Mouse (Mus musculus) midbrain, embryonic 12.5 days (tissue): ENCODE results near the gene Atf3. TPM values are rescaled to one million over a fixed set of nuclear protein-coding genes. Genes with fewer than 3 reads are reported as not detected.
A peak's percentile ranks its signal among the peaks of the same experiment; 100 is the strongest.

Experiments
- ATAC-seq: fragments of 200-750 bp; cut with Nextera tagmentation; 2 replicates; pipeline ENCODE4 v1.8.0; 2017; ENCODE audit warnings: low read depth, moderate TSS enrichment, moderate library complexity; ENCODE audit not compliant: low FRiP score
- H3K27ac ChIP-seq: fragments of 300-500 bp; sonication (generic); replicated peaks from 2 replicates; pipeline ENCODE4 v1.5.1; 2016; ENCODE audit warnings: mild to moderate bottlenecking
- H3K27me3 ChIP-seq: fragments of 300-500 bp; sonication (generic); 2 replicates; pipeline ENCODE4 v1.6.1; 2016; ENCODE audit warnings: mild to moderate bottlenecking
- H3K36me3 ChIP-seq: fragments of 300-500 bp; sonication (generic); 2 replicates; pipeline ENCODE4 v1.6.1; 2016
- H3K4me1 ChIP-seq: fragments of 300-500 bp; sonication (generic); 2 replicates; pipeline ENCODE4 v1.6.1; 2016
- H3K4me2 ChIP-seq: fragments of 300-500 bp; sonication (generic); replicated peaks from 2 replicates; pipeline ENCODE4 v1.6.1; 2016; ENCODE audit warnings: mild to moderate bottlenecking, moderate library complexity
- H3K4me3 ChIP-seq: fragments of 300-500 bp; sonication (generic); 2 replicates; pipeline ENCODE4 v1.5.1; 2016; ENCODE audit warnings: mild to moderate bottlenecking
- H3K9ac ChIP-seq: fragments of 300-500 bp; sonication (generic); replicated peaks from 2 replicates; pipeline ENCODE4 v1.6.1; 2016; ENCODE audit warnings: mild to moderate bottlenecking, moderate library complexity
- H3K9me3 ChIP-seq: fragments of 300-500 bp; sonication (generic); 2 replicates; pipeline ENCODE4 v1.6.1; 2016; ENCODE audit warnings: mild to moderate bottlenecking
- WGBS: fragments of 180-500 bp; shearing (Covaris S2); methylation state at CpG from one replicate; pipeline ENCODE4 v1.1.7; 2016; 5-methylcytosine and 5-hydroxymethylcytosine counted together
- polyA plus RNA-seq: library from polyadenylated mRNA; unstranded; fragments of >200 nt; fragmentation: Nextera tagmentation; extraction: Ambion mirVana; gene quantifications from 2 replicates; pipeline ENCODE4 v1.2.1, GENCODE M21; 2016

The Atf3 gene
- polyA plus RNA-seq, 1 experiment from 2014 or later = 1.5 TPM

DNA sequence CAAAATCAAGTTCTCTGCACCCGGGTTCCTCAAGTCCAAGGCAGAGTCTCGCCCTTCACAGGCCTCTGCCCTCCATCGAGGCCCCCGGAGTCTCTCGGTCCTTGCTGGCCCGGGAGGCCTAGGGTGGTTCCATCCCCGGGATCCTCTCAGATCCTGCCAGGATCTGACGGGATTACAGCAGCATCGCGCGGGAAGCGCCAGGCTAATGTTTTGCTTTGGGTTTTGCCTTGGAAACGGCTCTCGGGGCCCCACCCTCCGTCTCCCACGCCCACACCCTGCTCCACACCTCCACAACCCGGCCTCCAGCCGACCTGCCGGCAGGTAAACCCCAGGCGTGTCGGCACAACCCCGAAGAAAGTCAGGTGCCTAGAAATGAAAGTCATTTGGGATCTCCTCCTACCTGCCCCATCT lies 33.0 kb downstream of the Atf3 start:
- no peak overlapping the region; the same call in 1 of the 2 replicates for H3K9ac ChIP-seq
- no peak overlapping the region for H3K27ac ChIP-seq

DNA sequence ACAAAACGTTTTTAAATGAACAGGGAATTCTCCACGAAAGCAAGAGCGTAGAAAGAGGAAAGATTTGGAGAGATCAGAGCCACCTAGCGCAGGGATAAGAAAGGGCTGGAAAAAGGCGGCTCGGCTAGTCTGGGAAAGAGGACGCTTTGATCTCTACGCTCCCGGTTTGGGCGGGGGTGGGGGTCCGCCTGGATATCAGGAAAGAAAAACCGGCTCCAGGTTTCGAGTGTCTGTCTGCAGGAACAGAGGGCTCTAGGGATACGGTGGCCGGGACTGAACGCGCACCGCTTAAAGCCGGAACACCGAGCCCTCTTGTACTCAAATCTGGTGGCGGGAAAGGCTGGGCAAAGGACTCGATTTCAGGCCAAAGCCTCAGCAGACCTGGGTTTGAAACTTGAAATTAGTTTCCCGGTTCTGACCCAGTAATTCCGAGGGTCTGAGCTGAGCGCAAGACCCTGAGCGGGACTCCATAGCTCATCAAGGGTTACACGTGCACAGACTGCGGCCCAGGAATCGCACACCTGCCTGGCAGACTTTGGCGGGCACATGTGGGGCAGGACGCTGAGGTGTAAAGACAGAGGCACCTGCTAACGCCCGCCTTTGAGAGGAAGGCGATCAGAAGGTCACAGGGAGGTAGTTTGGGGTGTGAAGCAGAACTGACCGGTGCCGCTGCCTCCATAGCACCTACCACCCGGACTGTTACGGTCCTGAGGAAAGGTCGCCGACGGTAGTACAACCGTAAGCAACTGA lies 33.6 kb downstream of the Atf3 start:
- Histone ChIP-seq H3K36me3 (no peaks in the 10 kb centered on the region), H3K4me2 (peak overlapping the region; percentile 97), H3K9ac (no peak overlapping the region; the same call in 1 of the 2 replicates), H3K27me3 (peaks cover 93% of the 10 kb centered on the region), H3K4me3 (peak overlapping the region; percentile 51), H3K9me3 (no peaks in the 10 kb centered on the region), H3K27ac (no peak overlapping the region), H3K4me1 (peaks cover 48% of the 10 kb centered on the region)
- WGBS = under 1% methylated on average over 42 of the region's 42 CpGs
- ATAC-seq = no peak

More for the DNA sequence above, 33.0 kb downstream of the Atf3 start:
- H3K9me3 ChIP-seq = no peaks in the 10 kb centered on the region
- H3K36me3 ChIP-seq = no peaks in the 10 kb centered on the region
- peaks cover 52% of the 10 kb centered on the region for H3K4me1 ChIP-seq
- H3K27me3 ChIP-seq = peaks cover 91% of the 10 kb centered on the region
- peak overlapping the region; percentile 51 for H3K4me3 ChIP-seq
- no peak for ATAC-seq
- under 1% methylated on average over 22 of the region's 22 CpGs for WGBS
- H3K4me2 ChIP-seq = peak overlapping the region; percentile 97

DNA sequence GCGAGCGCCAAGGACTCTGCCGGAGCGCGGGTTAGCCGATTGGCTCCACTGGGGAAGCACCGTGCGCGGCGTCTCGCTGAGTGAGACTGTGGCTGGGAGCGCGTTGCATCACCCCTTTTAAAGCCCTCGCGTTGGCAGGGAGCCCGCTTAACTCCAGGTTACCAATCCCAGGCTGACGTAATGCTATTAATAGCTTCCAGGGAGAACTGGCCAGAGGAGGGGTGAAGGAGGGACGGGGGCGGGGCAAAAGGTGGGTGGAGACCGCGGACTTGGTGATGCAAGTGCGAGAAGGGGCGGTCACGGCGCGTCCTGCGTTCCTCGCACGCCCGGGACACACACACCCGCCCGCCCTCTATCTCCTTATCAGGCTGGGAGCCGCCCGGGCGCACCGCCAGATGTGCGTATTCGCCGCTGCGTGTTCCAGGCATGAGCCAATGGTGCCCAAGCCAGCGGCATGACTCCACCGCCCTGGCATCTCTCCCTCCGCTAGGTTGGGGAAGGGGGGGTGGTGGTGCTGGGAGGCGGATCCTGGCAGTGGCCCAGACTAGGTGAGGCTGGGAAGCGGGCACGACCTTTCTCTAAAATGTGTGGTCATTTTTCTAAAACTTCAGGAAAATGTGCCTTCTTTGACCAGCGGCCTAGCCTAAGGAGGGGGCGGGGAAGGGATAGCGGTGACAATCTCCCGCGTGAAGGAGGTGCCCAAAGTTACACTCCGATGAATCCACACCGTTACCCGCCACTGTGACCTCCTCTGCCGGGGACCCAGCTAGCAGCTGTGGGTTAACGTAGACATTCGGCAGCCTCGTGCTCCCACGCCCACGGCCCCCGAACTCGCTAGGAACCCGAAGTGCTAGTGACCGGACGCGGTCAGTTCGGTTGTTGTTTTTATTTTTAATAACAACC lies 34.4 kb downstream of the Atf3 start:
- WGBS = under 1% methylated on average over 66 of the region's 67 CpGs
- Histone ChIP-seq H3K9me3 (no peaks in the 10 kb centered on the region), H3K4me1 (peaks cover 53% of the 10 kb centered on the region)

DNA sequence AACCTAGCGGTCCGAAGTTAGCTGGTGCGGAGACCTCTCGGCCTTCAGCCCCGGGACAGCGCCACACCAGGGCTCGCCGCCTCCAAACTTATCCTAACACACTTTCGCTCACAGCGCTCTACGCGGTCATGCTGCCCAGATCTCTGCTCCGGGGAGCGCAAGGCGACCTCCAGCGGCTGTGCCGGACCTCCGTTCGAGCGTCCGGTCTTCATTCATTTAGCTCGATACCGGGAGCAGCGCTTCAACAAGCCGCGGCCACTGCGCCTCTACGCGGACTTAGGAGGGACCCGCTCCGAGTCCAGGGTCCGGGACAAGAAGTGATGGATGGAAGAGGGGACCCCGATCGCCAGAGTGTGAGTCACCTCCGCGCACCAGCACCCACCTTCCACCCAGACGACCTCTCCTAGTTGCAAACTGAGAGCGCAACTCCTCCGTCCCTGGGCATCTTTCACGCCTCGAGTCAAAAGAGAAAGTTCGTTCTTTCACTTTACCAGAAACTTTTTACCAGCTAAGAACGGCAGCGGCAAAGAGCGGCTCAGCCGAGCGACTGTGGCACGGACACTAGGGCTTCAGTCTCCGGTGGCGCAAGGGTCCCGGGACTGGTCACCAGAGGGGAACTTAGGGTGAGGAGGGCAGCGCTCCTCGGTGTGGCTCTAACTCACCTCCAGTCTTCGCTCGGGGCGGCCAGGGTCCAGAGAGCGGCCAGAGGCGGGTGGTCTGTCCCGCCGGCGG lies 35.2 kb downstream of the Atf3 start:
- peak overlapping the region; percentile 51 for H3K4me3 ChIP-seq
- H3K4me2 ChIP-seq = peak overlapping the region; percentile 97
- H3K4me1 ChIP-seq = peaks cover 57% of the 10 kb centered on the region
- H3K27me3 ChIP-seq = peaks cover 96% of the 10 kb centered on the region
- 0 out of 2 replicates have a peak overlapping the region, but pooled peaks have one; percentile 8 for H3K27ac ChIP-seq
- under 1% methylated on average over 61 of the region's 61 CpGs for WGBS
- no peak for ATAC-seq
- no peaks in the 10 kb centered on the region for H3K9me3 ChIP-seq
- H3K36me3 ChIP-seq = no peaks in the 10 kb centered on the region
- peak overlapping the region; percentile 58 for H3K9ac ChIP-seq

More for the DNA sequence above, 34.4 kb downstream of the Atf3 start:
- peak overlapping the region; percentile 97 for H3K4me2 ChIP-seq
- ATAC-seq = peak; percentile 84
- H3K36me3 ChIP-seq = no peaks in the 10 kb centered on the region
- 0 out of 2 replicates have a peak overlapping the region, but pooled peaks have one; percentile 8 for H3K27ac ChIP-seq
- peak overlapping the region; percentile 58 for H3K9ac ChIP-seq
- H3K27me3 ChIP-seq = peaks cover 95% of the 10 kb centered on the region
- peak overlapping the region; percentile 51 for H3K4me3 ChIP-seq

DNA sequence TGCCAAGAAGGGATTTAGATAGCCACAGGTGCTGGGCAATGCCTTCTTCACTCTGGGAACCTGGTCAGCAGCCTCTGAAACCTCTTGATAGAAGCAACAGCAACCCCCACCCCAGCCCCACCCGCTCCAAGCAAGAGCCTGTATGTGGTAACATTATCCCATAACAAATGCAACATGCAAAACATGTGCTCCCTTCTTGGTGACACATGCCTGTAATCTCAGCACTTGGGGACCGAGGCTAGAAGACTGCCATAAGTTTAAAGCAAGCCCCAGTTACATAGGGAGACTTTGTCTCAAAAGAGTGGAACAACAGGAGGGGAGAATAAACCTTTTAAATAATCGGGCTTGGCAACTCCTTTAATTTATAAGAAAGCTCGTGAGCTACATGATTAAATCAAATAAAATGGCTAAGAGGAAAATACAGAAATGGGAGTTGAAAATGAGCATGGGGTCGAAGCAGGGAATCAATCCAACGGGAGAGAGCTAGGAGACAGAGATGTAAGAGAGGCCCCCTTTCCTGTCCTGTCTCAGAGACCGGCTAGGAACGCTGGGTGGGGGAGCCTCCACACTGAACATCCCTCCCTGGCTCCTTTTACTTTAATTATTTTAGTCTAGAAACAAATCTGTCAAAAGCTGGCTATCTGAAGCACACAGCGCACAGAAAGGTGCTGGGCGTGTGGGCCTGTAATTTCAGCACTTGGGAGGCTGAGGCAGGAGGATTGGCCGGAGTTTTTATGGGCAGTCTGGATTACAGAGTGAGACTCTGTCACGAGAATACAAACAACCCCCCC lies 36.2 kb downstream of the Atf3 start:
- peaks cover 54% of the 10 kb centered on the region for H3K4me1 ChIP-seq
- no peak overlapping the region for H3K27ac ChIP-seq
- ATAC-seq = no peak
- H3K4me3 ChIP-seq = peak overlapping the region; percentile 51
- H3K9ac ChIP-seq = no peak overlapping the region
- peaks cover 87% of the 10 kb centered on the region for H3K27me3 ChIP-seq
- no peaks in the 10 kb centered on the region for H3K9me3 ChIP-seq
- no peaks in the 10 kb centered on the region for H3K36me3 ChIP-seq
- peak overlapping the region; percentile 97 for H3K4me2 ChIP-seq
- 53% methylated on average over 12 of the region's 12 CpGs for WGBS

DNA sequence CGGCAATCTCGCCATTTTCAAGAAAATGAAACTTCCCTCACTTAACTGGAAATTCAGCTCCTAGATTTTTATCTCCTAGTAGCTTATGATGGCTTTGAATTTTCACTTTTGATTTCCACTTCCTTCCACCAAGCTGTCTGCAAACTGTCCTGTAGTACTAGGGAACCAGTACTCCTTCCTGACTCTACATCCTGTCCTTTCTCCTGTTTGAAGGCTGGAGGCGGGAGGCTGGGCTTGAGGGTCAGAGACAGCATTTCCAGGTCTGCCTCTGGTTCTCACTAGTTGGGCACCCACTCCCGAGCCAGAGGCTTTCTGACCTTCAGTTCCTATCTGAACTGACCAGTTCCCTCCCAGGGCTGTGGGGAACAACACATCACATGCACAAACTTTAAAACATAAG lies 37.4 kb downstream of the Atf3 start:
- Histone ChIP-seq H3K9me3 (no peaks in the 10 kb centered on the region), H3K4me3 (no peak overlapping the region), H3K4me1 (peaks cover 42% of the 10 kb centered on the region), H3K9ac (no peak overlapping the region), H3K27ac (no peak overlapping the region), H3K27me3 (peaks cover 77% of the 10 kb centered on the region), H3K36me3 (no peaks in the 10 kb centered on the region), H3K4me2 (no peak overlapping the region)
- ATAC-seq = no peak
- WGBS = 80% methylated on average over 4 of the region's 4 CpGs

DNA sequence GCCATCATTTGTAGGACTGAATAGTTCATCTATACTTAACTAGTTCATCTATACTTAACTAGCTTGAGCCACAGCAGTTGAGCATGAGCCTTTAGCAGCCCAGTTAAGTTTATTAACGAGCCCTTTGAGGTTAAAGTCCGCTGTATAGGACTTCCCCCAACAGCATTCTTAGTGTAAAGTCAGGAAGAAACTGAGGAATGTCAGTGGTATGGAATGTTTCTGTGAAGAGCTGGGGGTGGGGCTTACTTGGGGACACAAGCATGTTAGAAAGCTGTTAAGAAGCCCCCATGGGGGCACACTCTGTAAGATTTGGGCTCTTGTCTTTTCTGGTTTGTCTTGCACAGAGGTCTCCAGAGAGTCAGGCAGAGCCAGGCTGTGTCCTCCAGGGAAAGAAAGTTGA lies 38.0 kb downstream of the Atf3 start:
- no peak for ATAC-seq
- Histone ChIP-seq H3K27me3 (peaks cover 71% of the 10 kb centered on the region), H3K4me1 (peaks cover 37% of the 10 kb centered on the region), H3K9ac (no peak overlapping the region), H3K36me3 (no peaks in the 10 kb centered on the region), H3K4me3 (no peak overlapping the region), H3K27ac (no peak overlapping the region), H3K4me2 (no peak overlapping the region), H3K9me3 (no peaks in the 10 kb centered on the region)
- 60% methylated on average over 2 of the region's 2 CpGs for WGBS

DNA sequence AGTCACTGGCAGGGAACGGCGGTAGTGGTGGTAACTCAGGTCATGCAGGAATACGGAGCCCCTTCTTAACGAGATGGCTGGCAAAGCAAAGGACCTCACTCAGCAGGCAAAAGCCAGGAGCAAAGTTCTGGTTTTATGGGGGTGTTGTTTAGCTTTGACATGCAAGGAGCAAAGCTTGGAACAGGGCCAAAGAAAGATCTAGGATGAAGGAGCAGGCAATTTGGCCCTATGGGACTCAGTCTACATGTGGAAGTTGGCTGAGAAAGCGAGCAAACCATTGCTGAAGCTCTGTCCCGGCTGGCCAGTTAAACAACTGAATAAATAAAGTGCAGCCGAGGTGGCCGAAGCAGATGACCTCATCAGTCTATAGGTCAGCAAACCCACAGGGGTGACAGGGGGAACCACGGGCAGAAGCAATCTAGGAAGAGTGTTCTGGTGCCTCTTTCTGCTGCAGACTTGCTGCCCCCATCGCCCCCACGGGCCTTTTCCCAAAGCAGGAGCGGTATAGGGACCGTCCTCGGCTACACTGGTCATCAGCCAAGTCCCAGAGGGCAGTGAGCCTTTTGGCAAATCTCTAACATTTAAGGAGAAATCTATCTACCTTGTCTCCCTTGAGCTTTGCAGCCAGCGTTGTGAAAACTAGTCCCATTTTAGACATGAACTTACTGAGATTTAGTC lies 39.2 kb downstream of the Atf3 start:
- no peak overlapping the region for H3K27ac ChIP-seq
- no peak overlapping the region for H3K9ac ChIP-seq
- no peaks in the 10 kb centered on the region for H3K36me3 ChIP-seq
- H3K4me2 ChIP-seq = no peak overlapping the region
- H3K27me3 ChIP-seq = peaks cover 59% of the 10 kb centered on the region
- no peak overlapping the region for H3K4me3 ChIP-seq
- peaks cover 26% of the 10 kb centered on the region for H3K4me1 ChIP-seq
- H3K9me3 ChIP-seq = no peaks in the 10 kb centered on the region
- no peak for ATAC-seq
- 43% methylated on average over 15 of the region's 15 CpGs for WGBS

DNA sequence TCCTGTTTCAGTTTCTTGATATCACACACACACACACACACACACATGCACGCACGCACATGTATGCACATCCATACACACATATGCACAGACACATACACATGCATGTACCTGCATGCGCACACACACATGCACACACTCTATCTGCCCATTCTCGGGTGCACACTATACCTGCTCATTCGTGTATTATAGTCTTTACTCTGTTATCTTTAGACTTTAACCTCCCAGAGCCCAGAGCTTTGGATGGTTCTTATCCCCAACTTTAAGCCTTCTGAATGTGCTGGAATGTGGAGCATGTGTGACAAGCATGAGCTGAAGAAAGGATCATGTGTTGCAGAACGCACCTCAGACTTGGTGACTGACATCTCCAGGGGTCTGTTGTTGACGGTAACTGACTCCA lies 41.0 kb downstream of the Atf3 start:
- Histone ChIP-seq H3K4me1 (peaks cover 11% of the 10 kb centered on the region), H3K4me2 (no peak overlapping the region), H3K9me3 (no peaks in the 10 kb centered on the region), H3K27ac (no peak overlapping the region), H3K9ac (no peak overlapping the region), H3K4me3 (no peak overlapping the region), H3K27me3 (peaks cover 42% of the 10 kb centered on the region), H3K36me3 (no peaks in the 10 kb centered on the region)
- ATAC-seq = no peak
- WGBS = 78% methylated on average over 7 of the region's 7 CpGs

DNA sequence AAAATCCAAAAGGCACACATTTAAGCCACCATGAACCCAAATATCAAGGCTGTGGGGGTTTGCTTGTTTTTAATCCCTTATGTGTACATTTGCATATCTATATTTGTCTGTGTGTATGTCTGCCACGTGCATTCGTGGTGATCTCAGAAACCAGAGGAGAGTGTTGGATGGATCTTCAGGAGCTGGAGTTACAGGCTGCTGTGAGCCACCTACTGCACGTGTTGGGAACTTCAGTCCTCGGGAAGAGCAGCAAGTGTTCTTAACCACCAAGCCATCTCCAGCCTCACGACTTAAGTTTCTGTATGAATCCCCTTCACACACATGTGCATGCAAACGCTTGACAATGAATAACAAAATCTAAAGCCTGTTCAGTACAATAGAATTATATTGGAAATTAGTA lies 45.4 kb downstream of the Atf3 start:
- Histone ChIP-seq H3K4me1 (no peaks in the 10 kb centered on the region), H3K36me3 (no peaks in the 10 kb centered on the region), H3K9ac (no peak overlapping the region), H3K9me3 (no peaks in the 10 kb centered on the region), H3K4me3 (no peak overlapping the region), H3K27ac (no peak overlapping the region), H3K4me2 (no peak overlapping the region), H3K27me3 (no peaks in the 10 kb centered on the region; the same call in 1 of the 2 replicates)
- no peak for ATAC-seq
- 13% methylated on average over 6 of the region's 6 CpGs for WGBS

DNA sequence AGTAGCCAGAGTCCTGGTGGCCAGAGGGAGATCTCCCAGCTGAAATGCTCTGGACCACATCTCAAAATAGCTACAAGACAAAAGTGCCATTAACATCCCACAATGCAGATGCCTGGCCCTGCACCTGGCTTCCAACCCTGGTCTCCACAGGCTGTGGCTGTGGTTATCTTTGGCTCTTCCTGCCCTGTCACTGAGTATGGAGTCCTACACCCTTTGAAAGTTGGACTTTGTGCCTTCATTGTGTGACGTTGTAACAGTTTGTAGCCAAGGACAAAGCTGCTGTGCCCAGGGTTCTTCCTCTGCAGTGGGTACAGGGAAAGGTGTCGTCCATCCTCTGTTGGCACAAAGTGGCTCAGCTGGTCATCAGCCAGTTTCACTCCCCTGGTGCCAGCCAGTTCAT lies 47.4 kb downstream of the Atf3 start:
- Histone ChIP-seq H3K4me1 (no peaks in the 10 kb centered on the region; the same call in 1 of the 2 replicates), H3K9me3 (no peaks in the 10 kb centered on the region), H3K4me2 (no peak overlapping the region), H3K4me3 (no peak overlapping the region), H3K9ac (no peak overlapping the region), H3K36me3 (no peaks in the 10 kb centered on the region), H3K27ac (no peak overlapping the region), H3K27me3 (no peaks in the 10 kb centered on the region)
- no peak for ATAC-seq
- 84% methylated on average over 2 of the region's 2 CpGs for WGBS
